Mouse (Mus musculus): ENCODE results near the gene Ano8.

The Ano8 gene

GRCm38 (mm10) chr8:71498816-71499690 lies 13.3 kb upstream of the Ano8 start:
- DNase-seq: no peak

- no peak for DNase-seq
Observed at GRCm38 (mm10) chr8:71497881-71498501, 12.2 kb upstream of the Ano8 start.

- no peak for DNase-seq
Observed at GRCm38 (mm10) chr8:71497077-71497645, 11.4 kb upstream of the Ano8 start.

- peak; percentile 61 for DNase-seq
Observed at GRCm38 (mm10) chr8:71496481-71496880, 10.7 kb upstream of the Ano8 start.

- DNase-seq: no peak
Observed at GRCm38 (mm10) chr8:71495811-71496210, 10.0 kb upstream of the Ano8 start.

- peak; percentile 87 for DNase-seq
Observed at GRCm38 (mm10) chr8:71495039-71495438, 9.3 kb upstream of the Ano8 start.

GRCm38 (mm10) chr8:71488454-71488853 lies 2.7 kb upstream of the Ano8 start:
- peak; percentile 68 for DNase-seq

- peak; percentile 74 for DNase-seq
Observed at GRCm38 (mm10) chr8:71487691-71488445, 2.1 kb upstream of the Ano8 start, which contains the start of gene Gtpbp3. Gtpbp3 (plus strand) TSS chr8:71488103.

GRCm38 (mm10) chr8:71486136-71486529 lies 370 bp upstream of the Ano8 start:
- no peak for DNase-seq

- DNase-seq: no peak
Observed at GRCm38 (mm10) chr8:71484736-71485135, 1.0 kb downstream of the Ano8 start.

GRCm38 (mm10) chr8:71483932-71484331 lies 1.8 kb downstream of the Ano8 start:
- no peak for DNase-seq

GRCm38 (mm10) chr8:71478943-71479342 lies 6.8 kb downstream of the Ano8 start:
- DNase-seq: no peak

GRCm38 (mm10) chr8:71477196-71477845 lies 8.4 kb downstream of the Ano8 start:
- DNase-seq: peak; percentile 46

GRCm38 (mm10) chr8:71476099-71476940 lies 9.4 kb downstream of the Ano8 start:
- peak; percentile 85 for DNase-seq

GRCm38 (mm10) chr8:71475702-71476075 lies 10.1 kb downstream of the Ano8 start:
- DNase-seq: no peak

- DNase-seq: peak; percentile 29
Observed at GRCm38 (mm10) chr8:71474785-71475701, 10.7 kb downstream of the Ano8 start.

- no peak for DNase-seq
Observed at GRCm38 (mm10) chr8:71474344-71474743, 11.4 kb downstream of the Ano8 start.

GRCm38 (mm10) chr8:71472601-71473386 lies 13.0 kb downstream of the Ano8 start:
- DNase-seq: no peak

GRCm38 (mm10) chr8:71471861-71472260 lies 13.9 kb downstream of the Ano8 start:
- DNase-seq: no peak

GRCm38 (mm10) chr8:71470913-71471255 lies 14.9 kb downstream of the Ano8 start:
- no peak for DNase-seq

All from right cerebral cortex, postnatal 14 days (tissue).